In the genomic region with DNA sequence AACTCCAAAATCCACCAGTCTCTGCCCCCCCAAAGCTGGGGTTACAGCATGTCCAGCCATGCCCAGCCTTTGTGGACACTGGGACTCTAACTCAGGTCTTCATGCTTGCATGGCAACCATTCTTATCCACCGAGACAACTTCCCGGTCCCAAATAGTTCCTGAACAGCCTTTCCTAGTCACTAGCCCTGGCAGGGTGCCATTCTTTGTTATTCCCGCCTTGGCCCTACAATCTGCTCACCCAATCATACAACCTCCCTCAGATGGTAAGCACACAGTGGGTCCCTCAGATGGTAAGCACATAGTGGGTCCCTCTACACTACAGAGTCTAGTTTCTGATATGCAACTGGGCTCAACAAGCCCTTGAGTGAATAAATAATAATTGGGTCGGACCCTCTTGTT, we compare ENCODE assay signal across 16 mouse cellular contexts. TPM values are rescaled to one million over a fixed set of nuclear protein-coding genes. Genes with fewer than 3 reads are reported as not detected.
DNase-seq lines count a peak whose midpoint lies in the region; ATAC-seq and TF ChIP-seq lines count a peak whose summit lies in the region.
"Had no signal": no experiment of that assay in that cellular context is flagged by ENCODE, and none has a peak within 500 bp of the region (broad histone marks: within the 10 kb centered on the region; RNA-seq: fewer than 3 reads in every experiment).

No protein-coding gene starts in this region.

- H3K9me3 ChIP-seq in MEL (replicated peaks; ENCODE audit: insufficient read depth, low read length): no peaks in the 10 kb centered on the region
- H3K9me3 ChIP-seq in hindbrain, embryonic 14.5 days (ENCODE audit: control insufficient read depth, low read length): no peaks in the 10 kb centered on the region
- H3K9me3 ChIP-seq: heart, embryonic 12.5 days; lung, embryonic 15.5 days had no signal

- no peak overlapping the region for H3K4me3 ChIP-seq in MEL (ENCODE audit: control insufficient read depth in 1 of 2, insufficient read depth in 1 of 2, low read depth in 2 of 2, low read length in 2 of 2)
- H3K4me3 ChIP-seq in hindbrain, embryonic 14.5 days (replicated peaks; ENCODE audit: low read length): no peak overlapping the region
- H3K4me3 ChIP-seq: erythroblast, embryonic 14.5 days; gastrocnemius, adult 2 months; heart, embryonic 12.5 days; lung, embryonic 15.5 days had no signal

- H3K4me1 ChIP-seq in MEL (ENCODE audit: control insufficient read depth in 1 of 2, insufficient read depth in 2 of 2, low read length in 2 of 2): no peaks in the 10 kb centered on the region
- H3K4me1 ChIP-seq in hindbrain, embryonic 14.5 days (replicated peaks; ENCODE audit: control insufficient read depth, insufficient read depth, low read length): peaks cover 40% of the 10 kb centered on the region

- TF ChIP-seq RAD21 in MEL (IDR thresholded peaks at IDR 0.05; ENCODE audit: low read depth, low read length): no peak

- no peak overlapping the region for H3K9ac ChIP-seq in MEL (ENCODE audit: control insufficient read depth, low read depth, low read length, poor library complexity, severe bottlenecking)
- no peak overlapping the region; the same call in 1 of the 2 replicates for H3K9ac ChIP-seq in hindbrain, embryonic 14.5 days
- H3K9ac ChIP-seq: heart, embryonic 12.5 days; lung, embryonic 15.5 days had no signal

- no peak for TF ChIP-seq POLR2A in MEL (IDR thresholded peaks at IDR 0.05; ENCODE audit: control insufficient read depth in 1 of 2, insufficient read depth in 1 of 2, low read depth in 1 of 2, low read length in 2 of 2, poor library complexity in 1 of 2)

- H3K27me3 ChIP-seq in MEL (ENCODE audit: control insufficient read depth in 1 of 2, insufficient read depth in 2 of 2, low read length in 2 of 2): peaks cover 1 to 3% of the 10 kb centered on the region in 2 experiments; a peak in 3 of 4 replicates
- no peaks in the 10 kb centered on the region for H3K27me3 ChIP-seq in hindbrain, embryonic 14.5 days (ENCODE audit: control insufficient read depth, insufficient read depth, low read length)

- peak; percentile 62 for DNase-seq in cerebellum, adult 9-11 months
- DNase-seq in cerebellum, adult 11 months: no peak
- peak; percentile 54 for DNase-seq in left cerebral cortex, postnatal 4 days
- DNase-seq in left cerebral cortex, postnatal 14 days (ENCODE audit: low spot score in 2 of 2): no peak
- DNase-seq in MEL (ENCODE audit: low read depth, low spot score): no peak
- DNase-seq in hindbrain, embryonic 14.5 days (ENCODE audit: low spot score): no peak
- no peak for DNase-seq in c-Kit-positive CD71-positive TER-119-positive erythroid progenitor cells, embryonic 14.5 days (ENCODE audit: low spot score)
- no peak for DNase-seq in frontal cortex, postnatal 25 days (ENCODE audit: low spot score in 2 of 2)
- DNase-seq: gastrocnemius, adult 2 months; kidney, postnatal 25 days; layer of hippocampus, postnatal 36 days; thymus, postnatal 4 days had no signal

- ATAC-seq in hindbrain, embryonic 14.5 days (ENCODE audit: low FRiP score): no peak

- peak overlapping the region; percentile 81 for H3K4me2 ChIP-seq in hindbrain, embryonic 14.5 days (replicated peaks)
- H3K4me2 ChIP-seq: heart, embryonic 12.5 days; lung, embryonic 15.5 days had no signal

- H3K79me2 ChIP-seq in MEL (ENCODE audit: control insufficient read depth, insufficient read depth, low read length, poor library complexity): no peaks in the 10 kb centered on the region

- TF ChIP-seq CTCF in MEL (IDR thresholded peaks at IDR 0.05 in 2 of 3, conservative IDR thresholded peaks at IDR 0.05 in 1 of 3; ENCODE audit: control insufficient read depth in 1 of 3, insufficient read depth in 1 of 3, low read depth in 2 of 3, low read length in 3 of 3, poor library complexity in 1 of 3, severe bottlenecking in 1 of 3): no peak

- 34% methylated on average over 4 of the region's 4 CpGs for WGBS in hindbrain, embryonic 14.5 days

- intact Hi-C loops in left cerebral cortex, postnatal 4 days (cut with DNase I): no loop called here
- intact Hi-C loops in left cerebral cortex, postnatal 14 days (cut with DNase I): no loop called here

- TF ChIP-seq EP300 in MEL (IDR thresholded peaks at IDR 0.05; ENCODE audit: low read depth in 1 of 2, low read length in 2 of 2): no peak

- H3K36me3 ChIP-seq in MEL (ENCODE audit: control insufficient read depth in 1 of 2, insufficient read depth in 2 of 2, low read length in 2 of 2): no peaks in the 10 kb centered on the region
- H3K36me3 ChIP-seq in hindbrain, embryonic 14.5 days (replicated peaks; ENCODE audit: control insufficient read depth, insufficient read depth): peaks cover 21% of the 10 kb centered on the region; the same call in 1 of the 2 replicates
- H3K36me3 ChIP-seq: G1E; heart, embryonic 12.5 days; lung, embryonic 15.5 days had no signal

- H3K27ac ChIP-seq in MEL (ENCODE audit: control insufficient read depth, low read depth, low read length): no peak overlapping the region
- peak overlapping the region; percentile 33 for H3K27ac ChIP-seq in hindbrain, embryonic 14.5 days
- H3K27ac ChIP-seq: gastrocnemius, adult 2 months; lung, embryonic 15.5 days had no signal

TF ChIP-seq in MEL, 35 proteins besides CTCF, POLR2A, EP300 and RAD21:
- TF ChIP-seq SIN3A (IDR thresholded peaks at IDR 0.05; ENCODE audit: low read length): no peak
- no peak for TF ChIP-seq ETS1 (IDR thresholded peaks at IDR 0.05; ENCODE audit: low read depth, low read length)
- no peak for TF ChIP-seq ZNF384 (IDR thresholded peaks at IDR 0.05; ENCODE audit: low read depth, low read length)
- 0 out of 2 replicates have a peak, but pooled peaks have one; percentile 45 for TF ChIP-seq ZKSCAN1 (IDR thresholded peaks at IDR 0.05; ENCODE audit: low read depth, low read length)
- no peak for TF ChIP-seq NELFE (IDR thresholded peaks at IDR 0.05; ENCODE audit: low read depth, low read length)

RNA-seq across cellular contexts. Expression of gene Podxl2, which starts 4.2 kb away (rescaled TPM):
- total RNA-seq in left cerebral cortex, postnatal 4 days (2021): 100 to 1,000 TPM; 494 to 504 TPM
- 100 to 1,000 TPM; 191 to 243 TPM for total RNA-seq in left cerebral cortex, postnatal 14 days (2021)
- total RNA-seq in MEL (2012; rRNA removed): not detected in 2 replicates
- polyA plus RNA-seq in MEL (2012; ENCODE audit: insufficient read depth in 1 of 2, insufficient read length in 2 of 2, low read depth in 1 of 2, low replicate concordance in 2 of 2, missing spikeins in 1 of 2): under 1 TPM in 1 of 2 experiments, not detected in 1; 0.10 TPM
- polyA plus RNA-seq in hindbrain, embryonic 14.5 days (2014; fragmentation: Nextera tagmentation; extraction: Ambion mirVana): 525 and 527 TPM in 2 replicates
- polyA plus RNA-seq: G1E had no signal

RNA-seq across cellular contexts. Expression of gene Mcm2, which starts 28.0 kb away (rescaled TPM):
- 10 to 100 TPM; 12.5 to 14.3 TPM for total RNA-seq in left cerebral cortex, postnatal 4 days (2021)
- 1 to 10 TPM; 3.6 to 3.8 TPM for total RNA-seq in left cerebral cortex, postnatal 14 days (2021)
- total RNA-seq in MEL (2012; rRNA removed): 214 and 242 TPM in 2 replicates
- polyA plus RNA-seq in MEL (2012; ENCODE audit: insufficient read depth in 1 of 2, insufficient read length in 2 of 2, low read depth in 1 of 2, low replicate concordance in 2 of 2, missing spikeins in 1 of 2): 100 to 1,000 TPM; 110 to 268 TPM
- polyA plus RNA-seq in hindbrain, embryonic 14.5 days (2014; fragmentation: Nextera tagmentation; extraction: Ambion mirVana): 27.0 and 30.2 TPM in 2 replicates

RNA-seq across cellular contexts. Expression of gene Abtb1, which starts 28.8 kb away (rescaled TPM):
- total RNA-seq in left cerebral cortex, postnatal 4 days (2021): 10 to 100 TPM; 23.2 to 25.3 TPM
- total RNA-seq in left cerebral cortex, postnatal 14 days (2021): 10 to 100 TPM; 32.6 to 34.6 TPM
- total RNA-seq in MEL (2012; rRNA removed): 7.3 and 7.4 TPM in 2 replicates
- 10 to 100 TPM in 1 of 2 experiments, not detected in 1; 16.9 TPM for polyA plus RNA-seq in MEL (2012; ENCODE audit: insufficient read depth in 1 of 2, insufficient read length in 2 of 2, low read depth in 1 of 2, low replicate concordance in 2 of 2, missing spikeins in 1 of 2)
- 28.1 and 33.8 TPM in 2 replicates for polyA plus RNA-seq in hindbrain, embryonic 14.5 days (2014; fragmentation: Nextera tagmentation; extraction: Ambion mirVana)

RNA-seq across cellular contexts. Expression of gene Tpra1, which starts 31.5 kb away (rescaled TPM):
- total RNA-seq in left cerebral cortex, postnatal 4 days (2021): 10 to 100 TPM; 37.2 to 41.2 TPM
- total RNA-seq in left cerebral cortex, postnatal 14 days (2021): 10 to 100 TPM; 39.7 to 45.2 TPM
- total RNA-seq in MEL (2012; rRNA removed): 20.3 and 22.9 TPM in 2 replicates
- polyA plus RNA-seq in MEL (2012; ENCODE audit: insufficient read depth in 1 of 2, insufficient read length in 2 of 2, low read depth in 1 of 2, low replicate concordance in 2 of 2, missing spikeins in 1 of 2): 10 to 100 TPM in 1 of 2 experiments, not detected in 1; 42.4 TPM
- polyA plus RNA-seq in hindbrain, embryonic 14.5 days (2014; fragmentation: Nextera tagmentation; extraction: Ambion mirVana): 45.8 and 48.5 TPM in 2 replicates

Comparison
In these comparisons a context has a peak if more than half of its experiments do, and no peak if none do; other contexts are left out.
1. DNase-seq: peak in cerebellum, adult 9-11 months (single experiment) and left cerebral cortex, postnatal 4 days (single experiment); none in cerebellum, adult 11 months (single experiment), left cerebral cortex, postnatal 14 days (0 of 2), MEL (single experiment), hindbrain, embryonic 14.5 days (single experiment), c-Kit-positive CD71-positive TER-119-positive erythroid progenitor cells, embryonic 14.5 days (single experiment) and frontal cortex, postnatal 25 days (0 of 2).
2. RNA of gene Podxl2, which starts 4.2 kb away (total RNA-seq): 494 to 504 TPM in left cerebral cortex, postnatal 4 days and 191 to 243 TPM in left cerebral cortex, postnatal 14 days; not detected in MEL; every median in the first group is over 100 times any median in the second.
3. RNA of gene Mcm2, which starts 28.0 kb away (total RNA-seq): 214 to 242 TPM in MEL; 12.5 to 14.3 TPM in left cerebral cortex, postnatal 4 days and 3.6 to 3.8 TPM in left cerebral cortex, postnatal 14 days; every median in the first group is over 10 times any median in the second.